Mouse (Mus musculus) liver, adult 2 months (tissue): Measurements from ENCODE around the gene Pnpla2. TPM values are rescaled to one million over a fixed set of nuclear protein-coding genes. Genes with fewer than 3 reads are reported as not detected.

ENCODE experiments used
- DNase-seq: peaks from one replicate; pipeline ENCODE4 v3.0.0-alpha.2; 2011; ENCODE audit warnings: low read depth, low spot score; ENCODE audit errors: extremely low read depth
- H3K27ac ChIP-seq: fragments of 200-500 bp; replicated peaks from 2 replicates; pipeline ENCODE4 v1.5.1; 2012; ENCODE audit warnings: low read depth, mild to moderate bottlenecking, control low read depth, inconsistent platforms, low read length; ENCODE audit not compliant: insufficient read depth
- H3K27me3 ChIP-seq: fragments of 200-500 bp; 2 replicates; pipeline ENCODE4 v1.6.1; 2012; ENCODE audit warnings: mild to moderate bottlenecking, moderate library complexity, low read length, inconsistent platforms; ENCODE audit not compliant: control insufficient read depth, insufficient read depth
- H3K36me3 ChIP-seq: fragments of 200-500 bp; 2 replicates; pipeline ENCODE4 v1.6.1; 2012; ENCODE audit warnings: low read length, inconsistent platforms; ENCODE audit not compliant: control insufficient read depth, insufficient read depth
- H3K4me1 ChIP-seq: fragments of 200-500 bp; 2 replicates; pipeline ENCODE4 v1.6.1; 2011; ENCODE audit warnings: low read length; ENCODE audit not compliant: control insufficient read depth, insufficient read depth
- H3K4me3 ChIP-seq: fragments of 200-500 bp; 2 replicates; pipeline ENCODE4 v1.5.1; 2011; ENCODE audit warnings: low read depth, mild to moderate bottlenecking, control low read depth, low read length, moderate library complexity; ENCODE audit not compliant: insufficient read depth
- H3K79me2 ChIP-seq: fragments of 200-500 bp; 2 replicates; pipeline ENCODE4 v1.6.1; 2012; ENCODE audit warnings: inconsistent platforms, mild to moderate bottlenecking, low read length, moderate library complexity; ENCODE audit not compliant: control insufficient read depth, insufficient read depth
- H3K9ac ChIP-seq: fragments of 200-500 bp; 2 replicates; pipeline ENCODE4 v1.6.1; 2012; ENCODE audit warnings: low read depth, mild to moderate bottlenecking, control low read depth, inconsistent platforms, low read length
- CTCF ChIP-seq: fragments of 200-500 bp; IDR thresholded peaks from 2 replicates; pipeline ENCODE4 v1.5.1; 2011; ENCODE audit warnings: low read depth, low read length, control low read depth
- POLR2A ChIP-seq: fragments of 200-500 bp; IDR thresholded peaks from 2 replicates; pipeline ENCODE4 v1.6.1; 2011; ENCODE audit warnings: low read length, control low read depth; ENCODE audit not compliant: insufficient read depth; ENCODE audit errors: extremely low read depth
- WGBS: fragments of 180-500 bp; shearing (Covaris S2); methylation state at CpG from one replicate; pipeline ENCODE4 v1.1.7; 2018; 5-methylcytosine and 5-hydroxymethylcytosine counted together
- polyA plus RNA-seq: library from polyadenylated mRNA; depleted of rRNA; stranded (reverse); fragments of >200 nt; gene quantifications from 2 replicates; pipeline ENCODE4 v1.2.3, GENCODE M21; 2012
- total RNA-seq: library from RNA; depleted of rRNA; stranded (reverse); fragments of >200 nt; gene quantifications from 2 replicates; pipeline ENCODE4 v1.2.3, GENCODE M21; 2014

The Pnpla2 gene
- total and polyA plus RNA-seq, 2 experiments: 22.6 to 84.8 TPM

- no peaks in the 10 kb centered on the region for H3K27me3 ChIP-seq
- peaks cover 19% of the 10 kb centered on the region; the same call in 1 of the 2 replicates for H3K36me3 ChIP-seq
- H3K9ac ChIP-seq: peak overlapping the region; percentile 70
- peak overlapping the region; percentile 52 for H3K27ac ChIP-seq
- peak; percentile 27; the same call in 1 of the 2 replicates for TF ChIP-seq CTCF
- no peak for TF ChIP-seq POLR2A
- DNase-seq: no peak
- peak overlapping the region; percentile 68 for H3K4me3 ChIP-seq
- peaks cover 5% of the 10 kb centered on the region; the same call in 1 of the 2 replicates for H3K79me2 ChIP-seq
- H3K4me1 ChIP-seq: peaks cover 20% of the 10 kb centered on the region; the same call in 1 of the 2 replicates
- 5% methylated on average over 59 of the region's 59 CpGs for WGBS
Measured at GRCm38 (mm10) chr7:141461521-141462332, 6.7 kb downstream of the Pnpla2 start.

- peak overlapping the region; percentile 45 for H3K27ac ChIP-seq
- TF ChIP-seq CTCF (no peak), POLR2A (no peak)
- WGBS: 13% methylated on average over 5 of the region's 5 CpGs
- DNase-seq: peak; percentile 76
- peak overlapping the region; percentile 70 for H3K9ac ChIP-seq
- peak overlapping the region; percentile 68 for H3K4me3 ChIP-seq
- H3K36me3 ChIP-seq: peaks cover 17% of the 10 kb centered on the region; the same call in 1 of the 2 replicates
- H3K4me1 ChIP-seq: peaks cover 13% of the 10 kb centered on the region
- H3K79me2 ChIP-seq: peaks cover 1% of the 10 kb centered on the region; the same call in 1 of the 2 replicates
- no peaks in the 10 kb centered on the region for H3K27me3 ChIP-seq
Measured at GRCm38 (mm10) chr7:141462333-141462821, 7.4 kb downstream of the Pnpla2 start.

GRCm38 (mm10) chr7:141463824-141464602 is 9.0 kb downstream of the Pnpla2 start:
- Histone ChIP-seq H3K4me3 (peak overlapping the region; percentile 48), H3K27me3 (no peaks in the 10 kb centered on the region), H3K9ac (peak overlapping the region; percentile 39), H3K27ac (peak overlapping the region; percentile 38), H3K4me1 (peaks cover 14% of the 10 kb centered on the region), H3K79me2 (no peaks in the 10 kb centered on the region), H3K36me3 (peaks cover 4% of the 10 kb centered on the region; the same call in 1 of the 2 replicates)
- no peak for DNase-seq
- WGBS: 65% methylated on average over 12 of the region's 12 CpGs
- TF ChIP-seq CTCF: no peak

- H3K27ac ChIP-seq: peak overlapping the region; percentile 38
- H3K4me1 ChIP-seq: peaks cover 18% of the 10 kb centered on the region
- no peak for DNase-seq
- H3K27me3 ChIP-seq: no peaks in the 10 kb centered on the region
- TF ChIP-seq POLR2A (no peak), CTCF (no peak)
- peak overlapping the region; percentile 39 for H3K9ac ChIP-seq
- 30% methylated on average over 38 of the region's 38 CpGs for WGBS
- peaks cover 2% of the 10 kb centered on the region; the same call in 1 of the 2 replicates for H3K36me3 ChIP-seq
- no peaks in the 10 kb centered on the region for H3K79me2 ChIP-seq
- peak overlapping the region; percentile 48 for H3K4me3 ChIP-seq
Measured at GRCm38 (mm10) chr7:141464603-141465201, 9.7 kb downstream of the Pnpla2 start.

- Histone ChIP-seq H3K4me1 (peaks cover 18% of the 10 kb centered on the region), H3K79me2 (0 out of 2 replicates have a peak, but pooled peaks cover 6% of the 10 kb centered on the region), H3K4me3 (no peak overlapping the region), H3K9ac (peak overlapping the region; percentile 13; the same call in 1 of the 2 replicates), H3K27me3 (no peaks in the 10 kb centered on the region), H3K36me3 (peaks cover under 1% of the 10 kb centered on the region; the same call in 1 of the 2 replicates), H3K27ac (no peak overlapping the region)
- WGBS: 57% methylated on average over 10 of the region's 10 CpGs
- TF ChIP-seq POLR2A (no peak), CTCF (no peak)
- DNase-seq: no peak
Measured at GRCm38 (mm10) chr7:141465388-141466044, 10.5 kb downstream of the Pnpla2 start.
